Mouse (Mus musculus) T-helper 1 cell (primary cell): ENCODE measurements at regions not wholly inside any gene's neighbourhood (a gene's known extent, or its start where the extent isn't known, plus 50 kb on each side); places are given as distances from the start of the nearest gene placed in this dataset.

Source experiments
- in situ Hi-C: fragments of 300-600 bp; cut with MboI, MseI; formaldehyde crosslinking; loops from one replicate; pipeline ENCODE4 v1.15.1; 2025; ENCODE audit warnings: high pct_unique_total_duplicates

DNA sequence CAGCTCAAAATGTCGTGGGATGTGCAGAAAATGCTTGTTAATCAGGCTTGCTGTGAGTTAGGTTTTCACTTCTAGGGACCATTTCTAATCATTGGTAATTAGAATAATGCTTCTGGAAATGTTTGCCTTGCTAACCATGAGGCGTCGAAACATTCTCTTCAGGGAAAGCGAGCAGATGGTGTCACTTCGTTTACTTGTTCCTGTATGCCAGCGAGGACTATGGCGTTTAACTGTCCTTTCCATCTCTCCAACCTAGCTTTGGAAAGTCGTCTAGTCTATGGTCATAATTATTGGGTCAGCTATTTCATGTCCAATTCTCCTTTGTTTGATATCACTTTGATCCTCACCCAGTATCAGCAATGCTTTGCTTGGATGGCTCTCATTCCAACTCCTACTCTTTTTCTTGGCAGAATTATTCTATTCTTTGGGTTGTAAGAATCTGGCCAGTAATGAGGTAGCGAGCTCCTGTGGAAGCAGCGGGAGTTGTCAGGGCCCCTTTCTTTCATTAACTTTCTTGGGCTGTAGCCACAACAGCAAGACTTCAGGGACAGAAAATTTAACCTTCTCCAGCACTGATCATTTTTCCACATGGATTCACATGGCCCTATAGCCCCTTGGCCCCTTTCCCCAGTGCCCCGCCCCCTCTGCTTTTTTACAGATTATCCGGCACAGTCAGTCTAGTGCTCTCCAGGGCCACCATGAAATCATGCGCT lies 374.0 kb upstream of the Plscr5 start:
- in situ Hi-C loops: no loop called here

DNA sequence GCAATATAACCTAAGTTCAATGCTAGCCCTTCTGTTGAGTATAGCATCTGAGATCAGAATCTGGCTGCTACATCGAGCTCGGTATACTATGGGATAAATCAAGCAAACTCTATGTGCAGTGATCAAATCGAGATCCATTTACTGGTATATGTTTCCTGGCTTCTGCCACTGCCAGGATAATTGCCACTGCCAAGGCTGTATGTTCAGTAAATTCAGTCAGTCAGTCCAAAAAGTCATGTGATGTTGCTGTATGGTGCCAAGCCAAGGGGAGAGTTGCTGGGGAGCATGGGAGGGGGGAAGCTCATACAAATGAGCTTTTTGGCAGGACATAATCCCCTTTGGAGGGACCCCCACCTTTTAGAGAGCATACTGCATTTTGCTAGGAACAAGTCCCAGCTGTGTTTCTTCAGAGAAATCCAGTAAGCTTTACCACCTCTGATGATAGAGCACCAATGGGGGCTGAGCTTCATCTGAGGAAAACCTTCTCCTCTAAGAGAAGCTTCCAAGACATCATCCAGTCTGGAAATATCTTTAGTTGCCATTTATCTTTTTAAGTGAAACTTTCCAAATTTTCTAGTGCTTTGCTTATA lies 389.3 kb upstream of the Plscr5 start:
- in situ Hi-C loops: no loop called here

DNA sequence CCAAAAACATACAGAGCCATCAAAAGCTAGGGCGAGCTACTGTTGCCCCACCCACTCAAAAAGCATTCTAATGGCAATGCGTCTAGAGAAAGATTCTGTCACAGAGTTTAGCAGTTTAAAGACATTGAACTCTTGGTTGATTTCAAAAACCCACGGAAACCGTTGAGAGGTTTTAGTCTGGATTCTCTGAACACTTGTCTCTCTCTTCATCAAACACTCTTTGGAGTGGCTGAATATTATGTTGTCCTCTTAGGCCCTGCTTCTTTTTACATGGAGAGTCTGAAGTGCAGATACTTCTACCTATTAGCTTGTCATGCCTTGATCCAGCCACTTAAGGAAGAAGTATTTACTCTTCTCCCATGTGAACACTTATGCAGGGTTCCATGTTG lies 393.9 kb upstream of the Plscr5 start:
- in situ Hi-C loops: no loop called here

DNA sequence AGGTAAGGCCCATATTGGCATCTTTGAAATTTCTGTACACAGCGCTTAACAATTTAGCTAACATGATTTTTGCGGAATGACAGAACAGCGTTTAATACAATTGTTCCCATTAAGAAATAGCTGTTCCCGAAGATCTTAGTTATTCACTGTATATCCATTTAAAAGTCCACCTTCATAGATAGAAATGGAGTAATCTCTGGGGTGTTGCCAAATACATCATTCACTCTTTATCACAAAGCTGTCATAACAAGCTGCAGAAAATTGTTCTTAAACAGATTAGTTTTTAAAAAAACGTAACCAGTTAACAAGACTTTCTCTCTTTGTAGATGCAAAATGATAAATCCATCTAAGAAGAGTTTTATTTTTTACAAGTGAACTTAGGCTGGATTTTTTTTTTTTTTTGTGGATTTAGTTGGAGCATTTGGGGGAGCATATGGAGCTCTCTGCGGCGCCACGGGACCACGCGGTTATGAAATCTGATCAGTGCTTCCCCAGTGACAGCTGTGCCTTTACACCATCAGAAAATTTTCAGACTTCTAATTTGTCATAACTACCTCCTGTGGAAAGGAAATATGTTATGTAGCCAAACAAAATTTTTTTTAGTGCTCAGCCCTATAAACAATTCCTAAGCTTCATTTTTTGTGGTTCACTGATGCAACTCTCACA lies 394.4 kb upstream of the Plscr5 start:
- in situ Hi-C loops: no loop called here

DNA sequence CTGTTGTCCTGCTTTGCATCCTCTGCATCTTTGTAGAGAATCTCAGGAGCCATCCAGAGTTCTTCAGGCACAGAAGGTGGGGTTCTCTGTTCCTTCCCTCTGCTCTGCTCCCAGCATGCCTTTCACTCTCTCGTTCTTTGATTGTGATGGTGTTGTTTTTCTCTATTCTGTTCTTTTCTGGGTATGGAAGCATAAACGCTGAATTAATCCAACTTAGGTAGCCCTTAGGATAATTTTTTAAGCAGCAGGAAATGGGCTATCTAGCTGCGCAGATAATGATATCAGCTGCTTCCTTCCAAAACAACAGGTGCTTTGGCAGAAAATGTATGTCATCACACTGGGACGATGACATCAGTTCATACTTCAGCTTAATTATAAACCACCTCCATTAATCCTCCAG lies 395.8 kb upstream of the Plscr5 start:
- in situ Hi-C loops: no loop called here

DNA sequence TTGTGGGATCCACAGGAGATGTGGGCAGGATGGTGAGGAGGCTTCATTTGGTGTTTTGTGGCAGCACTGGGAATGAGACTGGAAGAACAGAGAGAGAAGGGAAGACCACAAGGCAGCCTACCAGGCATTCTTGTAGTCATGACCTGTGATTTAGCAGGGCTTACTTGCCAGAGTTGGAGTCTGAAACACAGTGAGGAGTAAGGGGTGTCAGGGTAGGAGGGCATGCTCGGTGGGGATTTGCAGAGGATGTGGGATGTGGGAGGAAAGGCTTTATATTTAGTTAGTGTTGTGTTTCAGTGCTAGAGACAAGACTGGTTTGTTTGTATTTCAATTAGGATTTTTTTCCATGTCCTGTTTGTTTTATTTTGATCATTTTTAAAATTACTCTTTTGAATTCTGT lies 387.3 kb upstream of the Zic1 start:
- in situ Hi-C loops: no loop called here

DNA sequence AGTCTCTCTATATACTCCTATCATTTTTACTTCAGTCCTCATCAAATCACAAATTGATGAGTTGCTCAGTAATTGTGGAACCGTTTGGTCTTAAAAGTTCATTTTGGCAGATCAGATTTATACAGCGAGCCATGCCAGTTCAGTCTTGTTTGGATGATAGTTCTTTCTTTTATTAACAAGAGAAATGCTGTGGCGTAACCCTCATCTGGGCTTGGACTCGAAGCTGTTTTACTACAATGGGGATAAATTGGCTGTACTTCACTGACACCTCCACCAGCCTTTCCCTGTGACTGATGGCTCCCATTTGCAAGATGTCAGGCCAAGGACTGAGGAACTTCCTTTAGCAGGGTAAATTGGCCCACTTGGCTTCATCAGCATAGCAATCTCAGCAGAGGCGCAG lies 345.5 kb upstream of the Zic1 start:
- in situ Hi-C loops: no loop called here

DNA sequence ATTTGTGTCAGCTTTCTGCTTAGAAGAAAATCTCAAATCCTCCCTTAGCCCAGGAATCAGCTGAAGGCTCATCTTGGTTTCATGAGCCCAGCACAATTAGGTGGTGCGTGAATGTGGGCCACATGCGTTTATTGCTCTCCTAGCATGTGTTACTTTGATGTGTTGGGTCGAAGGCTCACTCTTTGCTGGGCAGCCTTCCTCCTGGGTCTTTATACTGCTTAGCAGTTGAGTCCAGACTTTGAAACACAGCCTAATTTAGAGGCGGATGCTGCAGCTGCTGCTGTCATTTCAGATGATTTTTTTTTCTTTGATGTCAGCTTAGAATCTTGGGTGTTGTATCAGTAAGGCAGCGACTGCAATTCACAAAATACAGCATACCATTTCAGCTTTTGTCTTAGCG lies 315.2 kb upstream of the Zic1 start:
- in situ Hi-C loops: no loop called here

DNA sequence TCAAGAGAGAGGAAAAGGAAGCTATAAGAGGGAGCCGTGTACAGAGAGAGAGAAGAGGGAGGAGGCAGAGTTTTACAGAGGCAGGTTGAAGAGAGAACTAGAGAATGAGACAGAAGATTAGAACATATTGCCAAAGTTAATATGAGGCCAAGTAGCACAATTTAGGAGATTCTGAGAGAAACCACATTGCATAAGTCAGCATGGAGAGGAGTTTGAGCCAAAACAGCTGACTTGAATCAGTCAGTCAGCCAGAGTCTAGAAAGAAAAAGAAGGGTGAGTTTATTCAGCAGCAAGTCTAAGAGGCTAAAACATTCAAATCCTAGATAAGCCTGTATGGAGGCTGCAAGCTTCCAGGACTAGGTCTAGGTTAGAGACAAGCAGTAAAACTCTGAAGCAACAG lies 301.1 kb upstream of the Zic1 start:
- in situ Hi-C loops: no loop called here

DNA sequence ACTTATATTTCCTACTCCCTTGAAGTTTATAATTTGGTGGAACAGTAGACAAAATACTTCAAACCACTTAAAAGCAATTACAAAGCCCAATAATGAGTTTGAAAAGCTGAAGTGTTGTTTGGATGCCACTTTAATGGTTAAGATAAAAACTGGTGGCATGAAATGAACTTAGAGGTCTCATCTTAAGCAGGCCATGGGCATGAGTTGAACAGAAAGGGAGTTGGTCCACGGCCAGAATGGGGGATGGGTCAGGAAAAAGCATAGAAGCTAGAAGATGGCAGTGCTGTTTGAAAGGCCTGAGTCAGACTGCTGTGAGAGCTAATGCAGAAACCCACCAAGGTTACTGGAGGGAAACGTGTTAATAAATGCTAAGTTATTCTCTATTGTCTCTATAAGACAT lies 294.5 kb upstream of the Zic1 start:
- in situ Hi-C loops: no loop called here

DNA sequence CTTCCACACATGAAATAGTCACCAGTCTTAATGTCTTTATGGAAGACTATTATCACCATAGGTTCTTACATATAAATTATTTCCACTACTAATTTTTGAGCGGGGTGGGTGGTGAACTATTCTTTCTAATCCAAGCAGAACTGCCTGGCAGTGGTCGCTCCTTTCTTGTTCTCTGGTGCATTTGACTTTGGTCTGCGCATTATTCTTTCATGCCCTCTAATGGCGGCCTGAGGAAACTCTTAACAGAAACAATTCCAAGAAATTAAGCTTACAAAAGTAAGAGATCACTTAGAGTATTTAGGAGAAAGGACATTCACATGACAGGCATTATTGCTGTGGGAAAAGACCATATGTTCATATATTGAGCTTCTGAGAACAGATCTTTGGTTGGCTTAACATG lies 288.5 kb upstream of the Zic1 start:
- in situ Hi-C loops: no loop called here

DNA sequence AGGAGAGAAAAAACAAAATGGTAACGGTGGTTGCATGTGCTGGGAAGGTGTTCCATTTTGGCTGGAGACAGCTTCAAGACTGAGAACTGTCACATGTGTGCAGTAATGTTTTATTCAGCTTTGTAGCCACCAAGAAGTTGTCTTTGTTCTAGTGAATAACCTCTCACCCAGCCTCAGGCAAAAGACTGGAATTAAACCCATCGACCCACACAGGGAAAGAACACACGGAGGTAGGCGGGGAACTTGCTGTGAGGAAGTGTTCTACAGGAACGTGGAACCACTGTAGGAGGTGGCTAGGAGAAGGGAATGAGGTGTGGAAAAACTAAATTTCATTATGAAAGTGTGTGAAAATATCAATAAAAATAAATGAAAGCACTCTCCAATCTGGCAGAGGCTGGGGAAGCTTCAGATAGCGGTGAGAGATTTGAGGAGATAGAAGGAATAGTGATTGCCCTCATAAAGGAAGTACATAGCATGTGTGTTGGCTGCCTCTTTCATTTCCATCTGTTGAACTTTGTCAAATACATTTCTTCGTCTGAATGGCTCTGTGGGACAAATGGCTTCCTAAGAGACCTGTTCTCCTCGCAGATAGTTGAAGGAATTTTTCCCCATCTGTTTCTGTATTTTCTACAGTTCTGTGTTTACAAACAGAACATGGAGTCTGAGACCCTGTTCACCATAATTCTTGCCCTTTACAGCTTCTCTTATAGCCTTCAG lies 286.9 kb upstream of the Zic1 start:
- in situ Hi-C loops: no loop called here

DNA sequence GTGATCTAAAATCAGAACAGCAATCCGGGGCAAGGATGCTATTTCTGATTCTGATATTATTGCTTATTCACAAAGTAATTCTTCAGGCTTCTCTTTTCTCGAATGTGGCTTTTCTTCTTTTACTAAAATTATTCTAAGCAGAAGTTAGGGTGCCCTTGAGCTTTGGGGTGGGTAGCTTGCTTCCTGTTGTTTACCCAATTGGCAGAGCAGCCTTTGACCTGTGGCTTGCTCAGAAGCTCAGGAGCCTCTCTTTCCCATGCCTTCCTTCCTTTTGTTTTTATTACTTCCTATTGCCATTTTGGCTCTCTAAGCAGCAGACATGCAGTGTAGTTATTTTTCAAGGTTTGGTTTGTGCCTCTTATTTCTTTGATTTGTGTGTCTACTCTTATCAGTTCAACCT lies 244.8 kb upstream of the Zic1 start:
- in situ Hi-C loops: no loop called here

DNA sequence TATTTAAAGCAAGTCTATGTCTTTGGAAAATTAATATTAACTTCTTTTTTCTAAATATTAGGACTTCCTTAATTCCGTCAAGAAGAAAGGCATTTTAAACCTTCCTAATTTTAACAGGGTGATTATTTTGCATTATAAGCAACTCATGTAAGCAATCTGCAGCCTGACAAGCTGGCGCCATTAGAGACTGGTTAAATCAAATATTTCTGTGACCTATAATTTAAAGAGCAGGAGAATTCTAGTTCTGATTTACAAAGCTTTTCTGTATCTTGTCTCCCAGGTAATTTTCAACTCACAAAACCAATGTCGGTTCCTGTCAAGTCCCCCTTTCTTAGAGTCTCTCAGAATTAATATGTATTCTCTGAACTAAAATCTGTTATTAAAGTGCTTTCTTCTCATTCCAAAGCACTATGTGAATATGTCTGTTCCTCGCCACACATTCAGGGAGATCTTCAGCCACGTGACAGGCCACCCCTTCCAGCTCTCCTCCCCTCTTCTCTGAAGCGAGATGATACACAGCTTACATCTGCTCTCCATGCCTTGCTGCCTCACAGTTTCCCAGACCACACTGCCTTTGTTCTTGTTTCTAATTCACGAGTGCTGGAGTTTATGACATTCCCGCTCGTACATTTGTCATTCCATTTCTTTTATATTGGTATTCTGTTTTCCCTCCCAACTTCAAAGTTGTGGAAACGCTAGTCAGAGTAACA lies 244.0 kb upstream of the Zic1 start:
- in situ Hi-C loops: no loop called here

DNA sequence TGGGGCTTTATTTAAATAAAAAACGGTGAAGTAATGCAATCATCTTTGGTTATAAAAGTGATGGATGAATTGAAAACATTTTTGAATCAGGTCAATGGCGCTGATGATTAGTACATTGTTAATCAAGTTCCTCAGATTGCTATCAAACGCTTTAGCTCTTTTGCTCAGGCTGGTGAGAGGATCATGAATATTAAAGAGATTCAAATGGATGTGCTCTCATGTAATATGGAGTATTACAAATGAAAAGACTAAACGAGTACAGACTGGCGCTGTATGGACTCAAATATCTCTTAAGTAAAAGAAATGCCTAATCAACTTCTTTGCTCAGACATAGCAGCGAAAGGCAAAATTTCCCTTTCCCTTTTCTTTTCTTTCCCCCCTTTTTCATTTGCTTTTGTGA lies 236.1 kb upstream of the Zic1 start:
- in situ Hi-C loops: no loop called here

DNA sequence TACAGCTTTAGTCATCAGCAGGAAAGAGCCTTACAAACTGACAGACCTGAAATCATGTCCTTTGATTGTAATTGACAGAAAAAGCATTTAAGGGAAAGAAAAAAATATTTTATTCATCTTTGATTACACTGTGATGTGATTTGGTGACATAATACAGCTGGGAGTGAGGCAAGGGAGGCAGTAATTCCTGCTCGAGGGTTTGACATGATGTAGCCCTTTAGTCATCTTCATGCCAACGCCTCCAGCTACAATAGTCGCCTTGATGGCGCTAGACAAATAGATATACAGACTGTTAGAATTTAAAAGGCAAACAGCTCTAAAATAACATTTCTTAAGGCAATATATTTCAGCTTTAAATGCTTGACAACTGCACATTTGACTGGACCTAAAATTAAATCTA lies 226.3 kb upstream of the Zic1 start:
- in situ Hi-C loops: no loop called here

DNA sequence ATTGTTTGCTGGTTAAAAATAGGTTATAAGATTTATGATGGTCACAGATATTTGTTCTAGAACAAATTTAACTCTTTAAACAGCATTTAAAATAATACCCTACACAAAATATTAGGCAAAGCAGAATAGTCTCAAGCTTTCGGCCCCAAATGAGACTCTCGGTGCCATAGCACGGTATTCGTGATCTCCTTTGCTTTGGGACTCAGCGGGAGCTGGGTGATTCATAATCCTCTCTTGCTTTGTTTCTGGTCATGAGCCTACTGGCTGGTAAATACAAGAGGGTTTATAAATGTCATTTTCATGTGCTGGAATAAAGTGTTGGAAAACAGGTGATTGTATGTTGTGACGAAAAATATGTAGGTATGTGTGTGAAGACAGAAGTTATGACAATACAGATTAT lies 223.1 kb upstream of the Zic1 start:
- in situ Hi-C loops: no loop called here

DNA sequence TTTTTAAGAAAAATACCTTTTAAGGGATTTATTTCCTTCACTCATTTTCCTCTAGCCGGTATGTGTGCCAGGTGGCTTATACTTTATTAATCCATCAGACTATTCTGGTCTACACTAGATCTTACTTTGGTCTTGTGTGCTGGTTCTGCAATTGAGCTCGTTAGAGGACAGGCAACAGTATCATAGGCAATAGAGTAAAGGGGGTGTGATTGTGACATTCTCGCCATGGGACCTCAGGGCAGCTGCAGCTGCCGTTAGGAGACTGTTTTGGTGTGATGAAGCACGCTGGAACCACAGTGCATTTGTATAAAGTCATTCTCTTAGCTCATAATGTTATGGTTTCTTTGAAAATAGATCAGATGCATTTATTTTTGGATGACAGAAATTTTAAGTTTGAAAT lies 222.3 kb upstream of the Zic1 start:
- in situ Hi-C loops: no loop called here

DNA sequence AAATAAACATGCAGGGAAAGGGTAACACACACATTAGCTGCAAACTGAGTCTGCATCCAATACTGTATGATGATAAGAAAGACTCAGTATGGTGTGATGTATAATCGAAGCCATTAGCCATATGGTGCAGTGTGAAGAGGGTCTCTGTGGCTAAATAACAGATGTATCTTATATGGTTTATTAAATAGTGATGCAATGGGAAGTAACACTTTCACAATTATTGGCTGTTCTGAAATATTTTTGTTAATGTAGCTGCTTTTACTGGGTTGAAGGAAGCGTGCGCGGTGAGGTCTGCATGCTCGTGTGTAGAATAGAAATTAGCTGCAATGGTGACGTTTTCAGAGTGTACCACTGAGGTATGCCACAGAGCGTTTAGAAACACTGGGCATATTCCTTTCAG lies 221.7 kb upstream of the Zic1 start:
- in situ Hi-C loops: no loop called here

DNA sequence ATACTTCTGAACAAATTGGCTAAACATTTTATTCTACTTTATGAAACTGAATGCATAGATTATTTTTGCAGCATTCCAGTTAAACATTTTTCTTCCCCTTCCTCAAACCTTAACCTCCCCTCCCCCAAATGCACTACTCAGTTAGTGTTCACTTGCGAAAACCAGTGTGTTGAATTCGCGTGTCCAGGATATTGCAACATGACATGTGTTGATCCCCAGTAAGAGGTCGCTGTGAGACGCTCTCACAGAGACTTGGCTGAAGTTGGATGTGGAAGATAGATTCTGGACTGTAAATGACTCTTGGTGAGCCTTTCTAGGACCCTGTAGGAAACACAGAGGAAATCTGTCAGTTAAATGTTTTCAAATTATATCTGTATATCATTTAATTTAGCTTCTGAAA lies 221.0 kb upstream of the Zic1 start:
- in situ Hi-C loops: no loop called here

DNA sequence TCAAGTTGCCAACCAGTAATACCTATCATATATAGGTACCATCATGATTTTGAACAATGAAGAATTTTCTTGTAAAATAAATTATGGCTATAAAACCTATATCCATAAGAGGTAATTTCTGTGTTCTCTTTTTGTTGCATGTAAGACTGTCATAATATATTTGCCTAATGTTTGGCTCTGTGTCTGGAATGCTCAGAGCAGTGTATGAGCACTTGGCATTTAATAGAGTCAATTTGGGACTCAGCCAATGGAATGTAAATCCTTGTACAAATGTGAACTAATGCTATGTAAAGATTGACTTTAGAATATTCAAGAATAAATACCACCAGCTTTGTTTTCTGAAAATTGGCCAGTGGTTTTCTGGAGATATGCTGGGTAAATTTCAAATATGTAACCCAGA lies 208.5 kb upstream of the Zic1 start:
- in situ Hi-C loops: loop anchor here (10.0 to 25.0 kb wide), 2 partner anchors 787 to 1839 kb away; partner anchors contain the start of gene Ankrd34c
